Mouse (Mus musculus) cerebral cortex, adult 2 months (tissue): ENCODE measurements around the gene Brd7.

Experiments used
- WGBS: fragments of 180-500 bp; shearing (Covaris S2); methylation state at CpG from one replicate; pipeline ENCODE4 v1.1.7; 2018; 5-methylcytosine and 5-hydroxymethylcytosine counted together

Gene Brd7

DNA sequence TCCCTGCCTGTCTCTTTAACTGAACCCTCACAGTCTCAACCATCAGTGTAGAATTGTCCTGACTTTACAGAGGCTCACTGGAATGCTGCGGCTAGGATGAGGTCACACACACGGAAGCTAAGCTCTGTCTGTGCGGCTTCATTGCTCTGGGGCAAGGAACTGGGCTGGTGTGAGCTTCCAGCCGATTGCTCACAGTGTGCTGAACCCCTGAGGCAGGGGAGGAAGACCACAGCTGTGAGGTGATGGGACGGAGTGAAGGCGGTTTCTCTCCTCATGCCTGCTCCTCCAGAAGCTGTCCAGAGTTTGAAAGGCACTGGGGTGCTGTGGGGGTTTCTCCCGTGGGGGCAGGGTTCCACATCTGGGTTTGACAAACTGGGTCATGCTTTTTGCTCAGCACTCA is 77.3 kb downstream of the Brd7 start:
- WGBS: 67% methylated on average over 7 of the region's 7 CpGs

DNA sequence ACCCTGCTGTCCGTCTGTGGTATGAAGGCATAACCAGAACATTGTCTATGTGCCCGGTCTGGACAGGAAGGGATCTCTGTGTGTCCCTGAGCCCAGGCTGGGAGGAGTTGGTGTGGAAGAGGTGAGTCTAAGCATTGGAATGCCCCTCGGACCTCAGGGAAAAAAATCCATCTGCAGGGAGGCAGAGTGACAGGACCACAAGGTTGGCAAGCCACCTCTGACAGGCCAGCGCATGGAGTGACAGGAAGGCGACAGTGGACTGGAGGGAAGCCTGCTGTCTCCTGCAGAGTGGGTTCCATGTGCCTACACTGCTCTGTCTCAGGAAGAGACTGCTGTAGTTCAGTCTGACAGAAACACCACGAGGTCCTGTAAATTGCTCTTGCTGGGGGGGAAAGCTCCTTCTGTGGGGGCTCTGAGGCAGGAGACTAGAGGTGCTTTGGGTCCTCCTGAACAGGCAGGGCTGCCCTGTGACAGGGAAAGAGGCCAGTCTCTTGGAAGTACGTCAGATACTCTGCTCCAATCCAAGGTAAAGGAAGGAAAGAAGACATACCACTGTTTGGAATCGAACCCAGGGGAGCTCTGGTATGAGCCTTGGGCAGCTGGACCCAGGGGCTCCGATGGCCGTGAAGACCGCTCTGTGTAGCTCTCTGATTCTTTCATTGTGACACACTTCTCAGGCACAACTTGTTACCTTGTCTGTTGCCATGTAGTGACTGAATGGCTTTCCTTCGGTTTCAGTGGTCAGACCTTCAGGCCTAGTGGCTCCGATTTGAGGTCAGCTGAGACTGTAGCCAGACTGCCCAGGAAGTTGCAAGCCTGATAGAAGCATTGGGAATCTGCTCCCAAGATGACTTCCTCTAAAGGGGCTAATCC is 78.5 kb downstream of the Brd7 start:
- 87% methylated on average over 13 of the region's 13 CpGs for WGBS

DNA sequence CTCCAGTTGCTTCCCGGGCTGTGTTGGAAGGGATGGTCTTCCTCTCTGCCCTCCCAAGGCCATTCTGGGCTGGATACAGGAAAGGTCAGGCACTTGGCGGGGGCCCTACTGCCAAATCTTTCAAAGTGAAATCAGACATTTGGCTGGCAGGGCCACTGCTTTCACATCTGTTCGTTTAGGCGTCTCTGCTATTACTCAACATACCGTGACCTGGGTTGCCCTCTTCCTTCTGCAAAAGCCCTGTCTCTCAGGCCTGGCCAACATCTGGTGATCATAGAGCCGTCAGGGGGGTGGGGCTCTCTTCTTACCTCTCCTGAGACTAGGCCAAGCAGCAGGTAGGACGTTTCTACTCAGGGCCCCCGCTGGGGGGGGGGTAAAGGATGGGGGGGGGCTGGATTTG is 79.3 kb downstream of the Brd7 start:
- WGBS: 62% methylated on average over 8 of the region's 8 CpGs
